Mouse (Mus musculus) brain, embryonic 14.5 days (tissue): ENCODE measurements around the gene Hsf4.

Experiments
- CTCF ChIP-seq: fragments of 200-500 bp; IDR thresholded peaks from 2 replicates; pipeline ENCODE4 v1.5.1; 2012; ENCODE audit warnings: inconsistent platforms, mild to moderate bottlenecking, moderate library complexity, borderline replicate concordance; ENCODE audit not compliant: insufficient read depth, insufficient read length; ENCODE audit errors: extremely low read depth
- POLR2A ChIP-seq: fragments of 200-500 bp; IDR thresholded peaks from 2 replicates; pipeline ENCODE4 v1.6.1; 2012; ENCODE audit warnings: mild to moderate bottlenecking, inconsistent platforms, borderline replicate concordance; ENCODE audit not compliant: poor library complexity, insufficient read depth, insufficient read length, severe bottlenecking; ENCODE audit errors: extremely low read depth

DNA sequence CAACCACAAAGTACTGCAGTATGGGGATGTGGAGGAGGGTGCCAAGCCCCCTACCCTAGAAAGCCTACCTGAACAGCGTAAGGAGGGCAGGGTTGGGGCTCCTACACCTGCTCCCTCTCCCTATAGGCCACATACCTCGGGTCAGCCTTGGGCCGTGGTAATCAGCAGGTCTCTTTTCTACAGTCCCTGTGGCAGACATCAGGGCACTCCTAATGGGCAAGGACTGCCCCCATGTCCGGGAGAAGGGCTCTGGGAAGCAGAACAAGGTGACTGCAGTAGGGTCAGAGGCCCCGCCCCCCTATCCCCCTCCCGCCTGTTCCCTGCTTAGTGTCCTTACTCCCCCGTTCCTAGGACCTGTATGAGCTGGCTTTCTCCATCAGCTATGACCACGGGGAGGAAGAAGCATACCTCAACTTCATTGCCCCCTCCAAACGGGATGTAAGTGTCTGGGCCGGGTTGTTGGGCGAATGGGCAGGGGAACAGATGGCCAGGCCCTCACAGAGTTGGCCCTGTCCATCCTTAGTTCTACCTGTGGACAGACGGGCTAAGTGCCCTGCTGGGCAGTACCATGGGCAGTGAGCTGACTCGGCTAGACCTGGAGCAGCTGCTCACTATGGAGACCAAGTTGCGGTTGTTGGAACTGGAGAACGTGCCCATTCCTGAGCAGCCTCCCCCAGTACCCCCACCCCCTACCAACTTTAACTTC lies 39.7 kb downstream of the Hsf4 start:
- no peak for TF ChIP-seq POLR2A
- TF ChIP-seq CTCF, result no peak
